Mouse (Mus musculus) forebrain, postnatal 0 days (tissue): Measurements from ENCODE around the gene Spg20. TPM values are rescaled to one million over a fixed set of nuclear protein-coding genes. Genes with fewer than 3 reads are reported as not detected.

Experiments
- ATAC-seq: fragments of 200-750 bp; cut with Nextera tagmentation; 2 replicates; pipeline ENCODE4 v1.8.0; 2017; ENCODE audit warnings: mild to moderate bottlenecking, moderate library complexity
- DNase-seq: peaks from one replicate; pipeline ENCODE4 v3.0.0-alpha.2; 2015
- H3K27ac ChIP-seq: fragments of 300-500 bp; sonication (generic); 2 replicates; pipeline ENCODE4 v1.5.1; 2014; ENCODE audit warnings: low read depth, mild to moderate bottlenecking, antibody characterized with exemption, low read length, moderate library complexity, mixed read lengths
- H3K27me3 ChIP-seq: fragments of 300-500 bp; sonication (generic); 2 replicates; pipeline ENCODE4 v1.6.1; 2014; ENCODE audit warnings: mild to moderate bottlenecking, low read length, mixed read lengths; ENCODE audit not compliant: insufficient read depth
- H3K36me3 ChIP-seq: fragments of 300-500 bp; sonication (generic); 2 replicates; pipeline ENCODE4 v1.6.1; 2014; ENCODE audit warnings: mild to moderate bottlenecking, moderate library complexity; ENCODE audit not compliant: insufficient read depth
- H3K4me1 ChIP-seq: fragments of 300-500 bp; sonication (generic); 2 replicates; pipeline ENCODE4 v1.6.1; 2014; ENCODE audit warnings: antibody characterized with exemption; ENCODE audit not compliant: insufficient read depth
- H3K4me2 ChIP-seq: fragments of 300-500 bp; sonication (generic); 2 replicates; pipeline ENCODE4 v1.6.1; 2014; ENCODE audit warnings: low read depth, mild to moderate bottlenecking, moderate library complexity
- H3K4me3 ChIP-seq: fragments of 300-500 bp; sonication (generic); 2 replicates; pipeline ENCODE4 v1.5.1; 2014; ENCODE audit warnings: low read depth, low read length, mixed read lengths
- H3K9ac ChIP-seq: fragments of 300-500 bp; sonication (generic); 2 replicates; pipeline ENCODE4 v1.6.1; 2014; ENCODE audit warnings: mild to moderate bottlenecking
- H3K9me3 ChIP-seq: fragments of 300-500 bp; sonication (generic); 2 replicates; pipeline ENCODE4 v1.6.1; 2016; ENCODE audit warnings: low read length
- CTCF ChIP-seq: sonication (generic); IDR thresholded peaks from 2 replicates; pipeline ENCODE4 v1.5.1; 2016; ENCODE audit warnings: antibody characterized with exemption, control low read depth, low read depth
- WGBS: fragments of 180-500 bp; shearing (Covaris S2); extraction: QIAGEN DNeasy Blood & Tissue Kit; methylation state at CpG from one replicate; pipeline ENCODE4 v1.1.7; 2014; 5-methylcytosine and 5-hydroxymethylcytosine counted together
- polyA plus RNA-seq: library from polyadenylated mRNA; unstranded; fragments of >200 nt; fragmentation: Nextera tagmentation; extraction: Ambion mirVana; gene quantifications from 2 replicates; pipeline ENCODE4 v1.2.1, GENCODE M21; 2015
- total RNA-seq: library from RNA; depleted of rRNA; stranded (reverse); fragments of >200 nt; gene quantifications from 2 replicates; pipeline ENCODE4 v1.2.3, GENCODE M21; 2014; rRNA removed

Spg20 gene
- 14.1 and 14.7 TPM in 2 replicates for total RNA-seq
- polyA plus RNA-seq = 6.5 and 9.2 TPM in 2 replicates

DNA sequence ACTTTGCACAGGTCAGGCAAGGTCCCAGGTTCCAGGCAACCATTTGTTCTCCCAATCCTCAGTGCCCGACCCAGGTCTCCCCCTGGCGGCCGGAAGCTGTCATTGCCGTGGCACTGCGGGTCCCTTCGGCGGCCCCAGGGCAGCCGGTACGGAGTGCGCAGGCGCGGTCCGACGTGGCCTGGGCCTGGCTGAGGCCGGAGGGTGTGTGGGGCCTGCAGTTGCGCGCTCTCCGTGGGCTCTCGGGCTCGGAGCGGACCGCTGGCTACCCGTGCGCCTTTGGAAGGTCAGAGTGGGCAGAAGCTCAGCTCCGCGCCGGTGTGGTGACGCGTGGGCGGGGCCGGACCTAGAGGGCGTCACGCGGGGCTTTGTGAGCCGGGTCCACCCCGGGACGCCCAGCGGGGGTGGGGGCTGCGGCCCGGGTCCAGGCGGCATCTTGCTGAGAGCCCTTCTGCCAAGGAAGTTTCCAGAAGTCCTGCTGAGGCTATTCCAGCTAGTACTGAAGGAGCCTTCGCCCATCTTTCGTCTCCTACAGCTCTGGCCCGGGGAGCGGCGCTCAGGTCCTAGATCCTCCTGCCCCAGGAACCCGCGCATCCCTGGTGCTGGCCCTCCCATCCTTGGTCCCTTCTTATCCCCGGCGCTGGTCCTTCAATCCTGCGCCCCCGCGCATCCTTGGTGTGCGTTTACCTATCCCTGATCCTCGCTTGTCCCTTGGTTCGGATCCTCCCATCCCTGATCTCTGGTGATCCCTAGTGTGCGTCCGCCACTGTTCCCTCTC lies at the start of gene Spg20:
Gene Spg20, plus strand, starts transcription at position 174 of the 775 bp plus-strand sequence.
- H3K4me2 ChIP-seq = peak within 1 kb of the TSS; percentile 79
- peak; percentile 99 for TF ChIP-seq CTCF
- under 1% methylated on average over 58 of the region's 58 CpGs for WGBS
- peak within 1 kb of the TSS; percentile 67 for H3K4me3 ChIP-seq
- DNase-seq = peak; percentile 95
- peak within 1 kb of the TSS; percentile 96 for H3K9ac ChIP-seq
- H3K36me3 ChIP-seq = peaks cover 3% of the 10 kb centered on the region; the same call in 1 of the 2 replicates
- no peaks in the 10 kb centered on the region for H3K9me3 ChIP-seq
- H3K27ac ChIP-seq = peak within 1 kb of the TSS; percentile 88
- no peaks in the 10 kb centered on the region for H3K27me3 ChIP-seq
- no peaks in the 10 kb centered on the region for H3K4me1 ChIP-seq
- peak; percentile 96 for ATAC-seq

- Histone ChIP-seq H3K27ac (no peak overlapping the region), H3K4me2 (no peak overlapping the region), H3K4me3 (no peak overlapping the region), H3K9me3 (no peaks in the 10 kb centered on the region), H3K4me1 (no peaks in the 10 kb centered on the region), H3K9ac (no peak overlapping the region), H3K36me3 (no peaks in the 10 kb centered on the region), H3K27me3 (no peaks in the 10 kb centered on the region)
- DNase-seq = no peak
- TF ChIP-seq CTCF = no peak
- ATAC-seq = no peak
- WGBS = 70% methylated on average over 9 of the region's 9 CpGs
Observed at GRCm38 (mm10) chr3:55062653-55063052, 49.3 kb upstream of the Spg20 start.

GRCm38 (mm10) chr3:55064396-55064795 lies 47.5 kb upstream of the Spg20 start:
- Histone ChIP-seq H3K4me2 (no peak overlapping the region), H3K27ac (no peak overlapping the region), H3K4me1 (no peaks in the 10 kb centered on the region), H3K27me3 (no peaks in the 10 kb centered on the region), H3K9ac (no peak overlapping the region), H3K9me3 (no peaks in the 10 kb centered on the region), H3K4me3 (no peak overlapping the region), H3K36me3 (no peaks in the 10 kb centered on the region)
- 16% methylated on average over 2 of the region's 2 CpGs for WGBS
- ATAC-seq (peak; percentile 50; the same call in 1 of the 2 replicates), DNase-seq (peak; percentile 71)
- TF ChIP-seq CTCF = peak; percentile 82

DNA sequence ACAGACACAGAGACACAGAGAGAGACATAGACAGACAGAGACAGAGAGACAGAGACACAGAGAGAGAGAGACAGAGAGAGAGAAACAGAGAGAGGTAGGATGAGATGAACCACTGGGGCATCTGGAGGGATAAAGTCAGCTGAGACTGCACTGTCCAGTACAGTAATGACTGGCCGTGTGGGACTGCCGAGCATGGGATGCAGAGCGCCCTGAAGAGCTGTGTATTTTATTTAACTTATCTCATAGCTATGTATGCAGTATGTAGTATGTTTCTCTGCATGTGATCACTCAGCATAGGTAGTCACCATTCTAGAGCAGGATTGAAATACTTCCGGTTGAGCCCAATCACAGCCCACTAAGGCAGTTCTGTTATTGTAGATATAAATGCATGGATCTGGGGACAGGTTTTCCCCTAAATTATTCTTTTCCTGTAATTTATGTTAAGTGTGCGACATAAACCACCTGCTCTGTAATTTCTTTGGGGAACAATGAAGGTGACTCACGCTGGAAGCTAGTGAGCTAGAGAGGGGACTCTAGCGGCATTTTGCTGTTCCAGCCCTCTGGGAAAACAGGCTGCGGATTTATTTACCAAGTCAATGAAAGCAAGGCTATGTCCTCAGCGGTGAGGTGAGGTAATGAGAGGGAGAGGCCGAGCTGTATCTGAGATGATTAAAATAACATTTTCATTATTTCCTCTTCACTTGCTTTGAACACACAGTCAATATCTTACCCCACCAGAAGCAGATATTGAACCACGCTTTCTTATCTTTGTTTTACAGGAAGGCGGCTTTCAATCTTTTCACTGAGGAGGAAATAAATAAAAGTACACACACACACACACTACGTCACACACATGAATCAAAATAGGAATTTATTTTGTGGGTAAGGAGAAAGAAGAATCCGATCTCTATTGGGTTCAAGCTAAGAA lies 45.9 kb upstream of the Spg20 start:
- Histone ChIP-seq H3K4me2 (no peak overlapping the region), H3K27me3 (no peaks in the 10 kb centered on the region), H3K4me1 (no peaks in the 10 kb centered on the region), H3K27ac (peak overlapping the region; percentile 29; the same call in 1 of the 2 replicates), H3K36me3 (no peaks in the 10 kb centered on the region), H3K4me3 (no peak overlapping the region), H3K9ac (no peak overlapping the region), H3K9me3 (no peaks in the 10 kb centered on the region)
- ATAC-seq (peak; percentile 55), DNase-seq (no peak)
- no peak for TF ChIP-seq CTCF
- WGBS = 51% methylated on average over 14 of the region's 14 CpGs

GRCm38 (mm10) chr3:55066666-55067023 lies 45.3 kb upstream of the Spg20 start:
- no peak for DNase-seq
- Histone ChIP-seq H3K27ac (peak overlapping the region; percentile 29; the same call in 1 of the 2 replicates), H3K9ac (no peak overlapping the region), H3K9me3 (no peaks in the 10 kb centered on the region), H3K4me1 (no peaks in the 10 kb centered on the region), H3K36me3 (no peaks in the 10 kb centered on the region), H3K27me3 (no peaks in the 10 kb centered on the region), H3K4me2 (no peak overlapping the region), H3K4me3 (no peak overlapping the region)
- WGBS = 56% methylated on average over 12 of the region's 12 CpGs
- ATAC-seq = no peak
- TF ChIP-seq CTCF = no peak

- no peaks in the 10 kb centered on the region for H3K36me3 ChIP-seq
- no peaks in the 10 kb centered on the region for H3K4me1 ChIP-seq
- H3K4me3 ChIP-seq = no peak overlapping the region
- no peaks in the 10 kb centered on the region for H3K27me3 ChIP-seq
- WGBS = 31% methylated on average over 7 of the region's 7 CpGs
- ATAC-seq = no peak
- no peak overlapping the region for H3K9ac ChIP-seq
- H3K9me3 ChIP-seq = no peaks in the 10 kb centered on the region
- DNase-seq = no peak
- no peak overlapping the region for H3K27ac ChIP-seq
- no peak for TF ChIP-seq CTCF
- no peak overlapping the region for H3K4me2 ChIP-seq
Observed at GRCm38 (mm10) chr3:55067791-55068434, 44.0 kb upstream of the Spg20 start.
